Mouse (Mus musculus): Measurements from ENCODE around the gene Zfp119b. TPM values are rescaled to one million over a fixed set of nuclear protein-coding genes. Genes with fewer than 3 reads are reported as not detected.

Zfp119b gene
- polyA plus RNA-seq (2015; fragmentation: Nextera tagmentation; extraction: Ambion mirVana): 2.3 and 2.8 TPM in 2 replicates

GRCm38 (mm10) chr17:55949400-55949799 is at the start of gene Zfp119b:
Zfp119b (minus strand) TSS chr17:55949500.
- 59% methylated on average over 2 of the region's 2 CpGs for WGBS (ENCODE audit: insufficient replicate concordance)
- no peaks in the 10 kb centered on the region for H3K9me3 ChIP-seq (replicated peaks)
- no peak within 1 kb of the TSS for H3K4me2 ChIP-seq
- no peak within 1 kb of the TSS for H3K4me3 ChIP-seq (replicated peaks)
- H3K4me1 ChIP-seq (replicated peaks): peaks cover 15% of the 10 kb centered on the region
- H3K36me3 ChIP-seq (replicated peaks): no peaks in the 10 kb centered on the region
- no peak within 1 kb of the TSS for H3K9ac ChIP-seq
- ATAC-seq (ENCODE audit: insufficient read depth): no peak
- peaks cover 4% of the 10 kb centered on the region; the same call in 1 of the 2 replicates for H3K27me3 ChIP-seq
- no peak within 1 kb of the TSS for H3K27ac ChIP-seq (replicated peaks)

GRCm38 (mm10) chr17:55996007-55996406 is 46.7 kb upstream of the Zfp119b start:
- ATAC-seq (ENCODE audit: insufficient read depth): no peak
- H3K9ac ChIP-seq: no peak overlapping the region

DNA sequence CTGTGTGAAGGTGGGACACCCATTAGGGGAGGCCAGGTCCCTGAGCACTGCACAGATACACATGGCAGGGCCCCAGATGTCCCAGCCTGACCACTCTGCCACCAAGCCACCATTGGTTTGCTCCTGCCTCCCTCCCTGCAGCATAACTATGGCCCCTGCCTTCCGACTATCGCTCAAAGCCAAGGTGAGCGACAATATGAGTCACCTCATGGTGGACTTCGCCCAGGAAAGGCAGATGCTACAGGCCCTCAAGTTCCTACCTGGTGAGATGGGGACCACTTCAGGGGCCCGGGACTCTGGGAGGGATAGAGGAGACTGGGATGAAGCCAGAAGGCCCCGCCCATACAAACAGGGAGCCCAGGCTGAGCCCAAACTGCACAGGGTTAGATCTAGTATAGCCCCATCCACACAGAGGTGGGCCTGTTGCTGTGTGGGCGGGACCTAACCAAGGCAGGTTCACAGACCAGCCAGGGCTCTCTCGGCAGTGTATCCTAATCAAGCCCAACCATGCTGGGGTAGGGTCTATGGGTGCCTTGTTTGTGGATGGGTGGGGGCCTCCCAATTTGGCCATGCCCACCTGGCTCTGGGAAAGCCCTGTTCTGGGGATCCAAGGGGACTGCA is 41.1 kb upstream of the Zfp119b start:
- Histone ChIP-seq H3K4me1 (replicated peaks) (no peaks in the 10 kb centered on the region), H3K9me3 (replicated peaks) (no peaks in the 10 kb centered on the region), H3K9ac (no peak overlapping the region), H3K4me3 (replicated peaks) (no peak overlapping the region), H3K4me2 (no peak overlapping the region), H3K27me3 (peaks cover 28% of the 10 kb centered on the region), H3K27ac (replicated peaks) (no peak overlapping the region), H3K36me3 (replicated peaks) (no peaks in the 10 kb centered on the region)
- 51% methylated on average over 8 of the region's 8 CpGs for WGBS (ENCODE audit: insufficient replicate concordance)
- ATAC-seq (ENCODE audit: insufficient read depth): 0 out of 2 replicates have a peak, but pooled peaks have one; percentile 31

More at GRCm38 (mm10) chr17:55996007-55996406, 46.7 kb upstream of the Zfp119b start:
- Histone ChIP-seq H3K27ac (replicated peaks) (no peak overlapping the region), H3K9me3 (replicated peaks) (no peaks in the 10 kb centered on the region), H3K4me1 (replicated peaks) (0 out of 2 replicates have a peak, but pooled peaks cover 7% of the 10 kb centered on the region), H3K4me3 (replicated peaks) (no peak overlapping the region), H3K27me3 (peaks cover 16% of the 10 kb centered on the region), H3K36me3 (replicated peaks) (no peaks in the 10 kb centered on the region), H3K4me2 (no peak overlapping the region)
- 71% methylated on average over 15 of the region's 15 CpGs for WGBS (ENCODE audit: insufficient replicate concordance)

DNA sequence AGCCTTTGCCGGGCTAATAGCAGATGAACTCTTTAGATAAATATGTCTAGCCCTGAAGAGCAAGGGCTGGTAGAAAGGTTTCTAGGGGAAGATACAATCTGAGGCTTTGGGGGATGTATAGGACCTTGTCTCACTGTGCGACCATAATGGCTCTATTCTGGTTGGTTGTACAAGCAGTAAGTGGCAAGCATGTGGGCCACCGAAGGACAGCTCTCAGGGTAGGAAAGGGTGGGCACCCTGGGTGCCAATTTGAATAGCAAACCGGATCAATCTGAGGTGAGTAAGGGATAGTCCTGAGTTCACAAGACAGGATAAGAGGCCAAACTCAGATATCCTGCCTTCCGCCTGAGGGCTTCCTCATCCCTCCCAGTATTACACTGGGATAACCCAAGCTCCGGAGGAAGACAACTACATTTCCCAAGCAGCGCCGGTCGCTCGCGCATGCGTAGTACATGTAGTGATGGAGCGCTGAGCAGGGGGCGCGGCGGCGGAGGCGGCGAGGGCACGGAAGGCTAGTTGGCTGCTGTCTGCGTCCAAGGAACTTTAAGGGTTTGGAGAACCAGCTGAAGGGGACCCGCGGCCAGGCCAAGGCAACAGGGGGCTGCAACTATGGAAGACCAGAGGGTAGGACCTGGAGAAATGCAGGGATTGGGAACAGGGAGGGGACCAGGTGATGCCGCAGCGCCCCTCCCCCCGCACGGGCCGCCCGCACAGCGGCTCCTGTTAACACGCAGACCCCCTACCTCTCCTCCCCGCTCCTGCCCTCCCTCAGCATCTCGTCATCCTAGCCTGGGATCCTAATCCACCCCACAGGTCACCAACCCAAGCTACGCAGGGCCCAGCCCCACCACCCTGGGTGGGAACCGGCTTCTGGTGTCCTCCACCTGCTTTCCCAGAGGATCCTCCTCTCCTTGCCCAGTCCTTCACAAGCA is 37.0 kb upstream of the Zfp119b start, which contains the start of gene Fsd1:
Fsd1 (plus strand) TSS at position 480 of the 932 bp plus-strand sequence.
- Histone ChIP-seq H3K9ac (no peak within 1 kb of the TSS), H3K4me2 (0 out of 2 replicates have a peak within 1 kb of the TSS, but pooled peaks have one; percentile 23), H3K4me3 (replicated peaks) (no peak within 1 kb of the TSS)

DNA sequence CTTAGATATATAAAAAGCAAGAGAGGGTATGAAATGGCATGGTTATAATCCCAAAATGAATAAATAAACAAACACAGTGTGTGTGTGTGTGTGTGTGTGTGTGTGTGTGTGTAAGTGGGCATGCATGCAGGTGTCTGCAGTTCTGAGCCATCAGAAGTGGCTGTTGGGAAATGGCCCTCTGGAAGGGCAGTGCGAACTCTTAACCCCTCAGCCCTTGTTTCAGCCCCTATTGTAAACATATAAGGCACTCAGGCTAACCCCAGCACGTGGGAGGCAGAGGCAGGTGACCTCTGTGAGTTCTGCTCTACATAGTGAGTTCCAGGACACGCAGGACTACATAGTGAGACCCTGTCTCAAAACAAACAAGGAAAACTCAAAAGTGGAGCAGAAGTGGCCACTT is 28.0 kb upstream of the Zfp119b start:
- H3K4me2 ChIP-seq: no peak overlapping the region
- no peak overlapping the region for H3K27ac ChIP-seq (replicated peaks)
- peak; percentile 55; the same call in 1 of the 2 replicates for ATAC-seq (ENCODE audit: insufficient read depth)

More for the DNA sequence above, 37.0 kb upstream of the Zfp119b start, which contains the start of gene Fsd1:
- 9% methylated on average over 35 of the region's 35 CpGs for WGBS (ENCODE audit: insufficient replicate concordance)
- Histone ChIP-seq H3K27ac (replicated peaks) (no peak within 1 kb of the TSS), H3K27me3 (peaks cover 34% of the 10 kb centered on the region), H3K4me1 (replicated peaks) (no peaks in the 10 kb centered on the region), H3K36me3 (replicated peaks) (no peaks in the 10 kb centered on the region), H3K9me3 (replicated peaks) (no peaks in the 10 kb centered on the region)
- no peak for ATAC-seq (ENCODE audit: insufficient read depth)

DNA sequence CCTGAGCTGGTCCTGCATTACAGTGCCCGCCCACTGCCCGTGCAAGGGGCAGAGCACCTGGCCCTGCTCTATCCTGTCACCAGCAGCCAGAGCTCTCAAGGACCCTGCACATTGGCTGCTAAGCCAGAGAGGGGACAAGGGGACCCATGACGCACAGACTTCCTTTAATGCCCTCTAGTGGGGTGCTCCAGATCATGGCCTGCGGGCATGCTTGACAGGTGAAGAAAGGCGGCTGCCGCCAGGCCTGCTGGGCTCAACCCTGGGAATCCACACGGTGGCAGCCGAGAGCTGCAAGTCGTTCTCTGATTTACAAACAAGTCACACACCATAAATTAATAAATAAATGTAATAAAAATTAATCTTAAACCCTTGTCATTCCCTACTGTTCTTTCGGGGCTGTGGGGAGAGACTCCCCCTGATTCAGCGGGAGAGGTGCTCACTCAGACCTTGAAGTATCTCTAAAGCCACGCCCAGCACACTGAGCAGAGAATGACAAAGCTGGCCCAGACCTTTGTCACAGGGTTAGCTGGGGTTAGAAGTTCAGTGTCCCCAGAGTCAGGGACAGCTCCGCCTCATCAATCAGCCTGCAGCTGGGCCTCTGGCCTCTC is 27.1 kb upstream of the Zfp119b start:
- H3K4me1 ChIP-seq (replicated peaks): peaks cover 10% of the 10 kb centered on the region; the same call in 1 of the 2 replicates
- ATAC-seq (ENCODE audit: insufficient read depth): peak; percentile 57
- WGBS (ENCODE audit: insufficient replicate concordance): 15% methylated on average over 13 of the region's 13 CpGs
- H3K4me2 ChIP-seq: no peak overlapping the region
- peaks cover 26% of the 10 kb centered on the region for H3K27me3 ChIP-seq
- H3K4me3 ChIP-seq (replicated peaks): no peak overlapping the region
- H3K36me3 ChIP-seq (replicated peaks): no peaks in the 10 kb centered on the region
- H3K27ac ChIP-seq (replicated peaks): no peak overlapping the region
- no peaks in the 10 kb centered on the region for H3K9me3 ChIP-seq (replicated peaks)
- H3K9ac ChIP-seq: no peak overlapping the region

More for the DNA sequence above, 28.0 kb upstream of the Zfp119b start:
- Histone ChIP-seq H3K27me3 (peaks cover 17% of the 10 kb centered on the region), H3K9ac (no peak overlapping the region), H3K4me3 (replicated peaks) (no peak overlapping the region), H3K9me3 (replicated peaks) (no peaks in the 10 kb centered on the region), H3K36me3 (replicated peaks) (no peaks in the 10 kb centered on the region), H3K4me1 (replicated peaks) (peaks cover 10% of the 10 kb centered on the region; the same call in 1 of the 2 replicates)
- 36% methylated on average over 3 of the region's 3 CpGs for WGBS (ENCODE audit: insufficient replicate concordance)

- no peak overlapping the region for H3K9ac ChIP-seq
- no peak overlapping the region for H3K4me3 ChIP-seq (replicated peaks)
- no peak overlapping the region for H3K4me2 ChIP-seq
- H3K27ac ChIP-seq (replicated peaks): no peak overlapping the region
- H3K36me3 ChIP-seq (replicated peaks): peaks cover 13% of the 10 kb centered on the region
- H3K27me3 ChIP-seq: peaks cover 55% of the 10 kb centered on the region
- H3K4me1 ChIP-seq (replicated peaks): peaks cover 10% of the 10 kb centered on the region; the same call in 1 of the 2 replicates
- no peak for ATAC-seq (ENCODE audit: insufficient read depth)
- WGBS (ENCODE audit: insufficient replicate concordance): 25% methylated on average over 22 of the region's 22 CpGs
- no peaks in the 10 kb centered on the region for H3K9me3 ChIP-seq (replicated peaks)
These were observed 22.2 kb upstream of the Zfp119b start for GRCm38 (mm10) chr17:55971453-55971852.

DNA sequence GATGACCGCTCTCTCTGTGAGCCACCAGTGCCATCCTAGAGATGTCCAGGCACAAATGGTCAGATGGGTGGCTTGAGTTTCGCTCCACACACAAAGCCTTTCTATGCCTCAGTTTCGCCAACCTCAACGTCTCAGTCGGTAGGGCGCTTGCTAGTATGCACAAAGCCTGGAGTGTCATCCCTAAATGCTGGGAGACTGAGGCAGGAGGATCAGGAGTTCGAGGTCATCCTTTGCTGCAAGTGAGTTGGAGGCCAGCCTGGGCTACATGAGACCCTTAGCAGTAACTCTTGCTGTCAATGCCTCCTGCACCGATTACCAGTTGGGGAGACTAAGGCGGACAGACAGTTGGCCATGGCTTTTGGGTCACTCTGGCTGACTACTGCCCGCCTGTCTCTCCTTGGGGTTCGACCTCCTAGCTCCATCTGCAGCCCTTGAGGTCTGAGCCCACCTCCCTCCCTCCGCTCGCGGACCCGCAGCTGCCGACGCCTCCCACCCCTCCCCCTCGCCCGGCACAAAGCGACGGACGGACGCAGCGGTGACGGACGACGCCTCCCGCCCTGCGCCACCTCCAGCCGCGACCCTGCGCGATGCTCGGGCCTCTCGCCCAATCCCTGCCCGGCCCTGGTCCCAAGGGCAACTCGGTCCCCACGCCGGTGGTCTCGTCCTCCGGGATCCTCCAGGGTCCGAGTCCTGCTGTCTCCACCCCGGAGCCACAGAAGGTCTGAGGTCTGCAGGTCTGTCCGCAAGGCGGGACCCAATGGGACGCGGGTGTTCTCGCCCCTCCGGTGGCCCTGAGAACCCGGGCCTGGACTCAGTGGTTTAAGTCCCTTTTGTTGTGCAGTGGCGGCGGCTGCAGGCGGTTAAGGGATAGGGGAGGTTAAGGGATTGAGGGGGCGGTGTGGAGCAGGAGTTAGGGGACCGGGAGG is 20.9 kb upstream of the Zfp119b start, which contains the start of gene Shd:
Shd (plus strand) TSS at position 502 of the 926 bp plus-strand sequence.
- peaks cover 23% of the 10 kb centered on the region for H3K36me3 ChIP-seq (replicated peaks)
- peak within 1 kb of the TSS; percentile 33 for H3K4me3 ChIP-seq (replicated peaks)
- 8% methylated on average over 55 of the region's 55 CpGs for WGBS (ENCODE audit: insufficient replicate concordance)
- peak within 1 kb of the TSS; percentile 59 for H3K4me2 ChIP-seq
- no peaks in the 10 kb centered on the region for H3K9me3 ChIP-seq (replicated peaks)
- peaks cover 55% of the 10 kb centered on the region for H3K27me3 ChIP-seq
- peaks cover 7% of the 10 kb centered on the region; the same call in 1 of the 2 replicates for H3K4me1 ChIP-seq (replicated peaks)
- no peak within 1 kb of the TSS for H3K27ac ChIP-seq (replicated peaks)
- no peak within 1 kb of the TSS for H3K9ac ChIP-seq
- no peak for ATAC-seq (ENCODE audit: insufficient read depth)

- H3K9ac ChIP-seq: no peak overlapping the region
- H3K4me2 ChIP-seq: no peak overlapping the region
- peaks cover 30% of the 10 kb centered on the region for H3K36me3 ChIP-seq (replicated peaks)
- WGBS (ENCODE audit: insufficient replicate concordance): 49% methylated on average over 14 of the region's 14 CpGs
- no peak overlapping the region for H3K27ac ChIP-seq (replicated peaks)
- H3K9me3 ChIP-seq (replicated peaks): no peaks in the 10 kb centered on the region
- ATAC-seq (ENCODE audit: insufficient read depth): no peak
- H3K4me1 ChIP-seq (replicated peaks): peaks cover 7% of the 10 kb centered on the region; the same call in 1 of the 2 replicates
- H3K27me3 ChIP-seq: peaks cover 55% of the 10 kb centered on the region
- no peak overlapping the region for H3K4me3 ChIP-seq (replicated peaks)
These were observed 20.3 kb upstream of the Zfp119b start for GRCm38 (mm10) chr17:55969560-55969959.

- Histone ChIP-seq H3K4me3 (replicated peaks) (no peak overlapping the region), H3K9me3 (replicated peaks) (no peaks in the 10 kb centered on the region), H3K4me1 (replicated peaks) (peaks cover 9% of the 10 kb centered on the region; the same call in 1 of the 2 replicates), H3K9ac (no peak overlapping the region), H3K27ac (replicated peaks) (no peak overlapping the region), H3K36me3 (replicated peaks) (peaks cover 37% of the 10 kb centered on the region), H3K4me2 (no peak overlapping the region), H3K27me3 (peaks cover 47% of the 10 kb centered on the region)
- no peak for ATAC-seq (ENCODE audit: insufficient read depth)
- WGBS (ENCODE audit: insufficient replicate concordance): 55% methylated on average over 7 of the region's 7 CpGs
These were observed 18.9 kb upstream of the Zfp119b start for GRCm38 (mm10) chr17:55968210-55968609.

All from liver, embryonic 15.5 days (tissue).